Mouse (Mus musculus) cortical plate, adult 2 months (tissue): ENCODE results near the gene Zfhx3.

Source experiments
- CTCF ChIP-seq: fragments of 200-500 bp; IDR thresholded peaks from 2 replicates; pipeline ENCODE4 v1.5.1; 2011; ENCODE audit warnings: mild to moderate bottlenecking, control low read depth, low read length; ENCODE audit not compliant: insufficient read depth; ENCODE audit errors: extremely low read depth
- POLR2A ChIP-seq: fragments of 200-500 bp; IDR thresholded peaks from 2 replicates; pipeline ENCODE4 v1.6.1; 2011; ENCODE audit warnings: mild to moderate bottlenecking, low read length, control low read depth; ENCODE audit not compliant: insufficient read depth; ENCODE audit errors: extremely low read depth

DNA sequence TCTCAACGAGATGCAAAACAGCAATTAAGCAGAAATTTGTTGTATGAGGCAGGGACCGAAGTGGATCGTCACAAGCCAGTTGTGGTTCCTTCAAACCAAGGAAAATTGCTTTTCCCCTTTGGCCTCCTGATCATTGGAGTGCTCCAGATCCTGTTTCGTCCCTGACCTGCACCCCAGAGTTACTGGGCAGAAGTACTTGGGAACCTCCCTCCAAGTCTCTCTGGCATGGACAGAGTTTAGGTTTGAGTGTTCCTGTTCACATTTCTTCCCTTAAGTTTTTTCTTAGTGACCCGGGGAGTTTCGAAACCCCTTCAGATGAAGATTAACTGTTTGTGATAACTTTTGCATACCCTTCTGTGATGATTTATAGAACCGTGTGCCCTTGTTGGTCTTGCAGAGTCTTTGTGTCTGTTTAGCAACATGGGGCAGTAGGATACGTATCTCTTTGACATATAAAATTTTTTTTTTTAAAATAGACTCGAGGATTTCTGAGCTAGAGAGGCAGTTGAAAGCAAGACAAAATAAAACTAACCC is 788.5 kb downstream of the Zfhx3 start:
- TF ChIP-seq POLR2A (no peak), CTCF (no peak)
